Mouse (Mus musculus): ENCODE results near the gene Olfr554. TPM values are rescaled to one million over a fixed set of nuclear protein-coding genes. Genes with fewer than 3 reads are reported as not detected.
"Not testable (repeated sequence)": the region's sequence is repeated elsewhere in the genome, so short reads cannot be mapped to it uniquely, and the experiment has no call there.

The Olfr554 gene
- polyA plus RNA-seq (2012; rRNA removed), result not detected in 2 replicates

GRCm38 (mm10) chr7:102638132-102638531, at the start of gene Olfr554:
Gene Olfr554, plus strand, starts transcription at chr7:102638432.
- TF ChIP-seq POLR2A (IDR thresholded peaks at IDR 0.05; ENCODE audit: low read depth, low read length) (no peak), CTCF (conservative IDR thresholded peaks at IDR 0.05; ENCODE audit: insufficient read depth, insufficient read length, low read depth, low read length) (no peak)
- no peak within 1 kb of the TSS for H3K4me3 ChIP-seq (ENCODE audit: insufficient read depth, low read depth, low read length)
- 69% methylated on average over 1 of the region's 1 CpGs for WGBS

GRCm38 (mm10) chr7:102591786-102592185, 46.4 kb upstream of the Olfr554 start, which contains the start of gene Olfr551:
Gene Olfr551, minus strand, starts transcription at chr7:102591886.
- DNase-seq, result no peak
- no peaks in the 10 kb centered on the region; the same call in 1 of the 2 replicates for H3K27me3 ChIP-seq (replicated peaks; ENCODE audit: control insufficient read depth, insufficient read depth, low read length)
- no peaks in the 10 kb centered on the region for H3K4me1 ChIP-seq (ENCODE audit: control insufficient read depth, insufficient read depth, low read length)
- WGBS, result 91% methylated on average over 3 of the region's 3 CpGs
- H3K4me3 ChIP-seq (ENCODE audit: insufficient read depth, low read depth, low read length), result no peak within 1 kb of the TSS
- no peaks in the 10 kb centered on the region for H3K36me3 ChIP-seq (ENCODE audit: control insufficient read depth, insufficient read depth, low read length)
- no peak for TF ChIP-seq POLR2A (IDR thresholded peaks at IDR 0.05; ENCODE audit: low read depth, low read length)
- no peak for TF ChIP-seq CTCF (conservative IDR thresholded peaks at IDR 0.05; ENCODE audit: insufficient read depth, insufficient read length, low read depth, low read length)
- no peak within 1 kb of the TSS for H3K27ac ChIP-seq (ENCODE audit: insufficient read depth, low read depth, low read length)

More at GRCm38 (mm10) chr7:102638132-102638531, at the start of gene Olfr554:
- no peaks in the 10 kb centered on the region for H3K36me3 ChIP-seq (ENCODE audit: control insufficient read depth, insufficient read depth, low read length)
- H3K27ac ChIP-seq (ENCODE audit: insufficient read depth, low read depth, low read length), result no peak within 1 kb of the TSS
- no peak for DNase-seq
- H3K27me3 ChIP-seq (replicated peaks; ENCODE audit: control insufficient read depth, insufficient read depth, low read length), result no peaks in the 10 kb centered on the region
- no peaks in the 10 kb centered on the region for H3K4me1 ChIP-seq (ENCODE audit: control insufficient read depth, insufficient read depth, low read length)

GRCm38 (mm10) chr7:102597378-102598031, 40.7 kb upstream of the Olfr554 start, which contains the start of gene Olfr552:
Gene Olfr552, plus strand, starts transcription at chr7:102597770.
- WGBS, result 70% methylated on average over 1 of the region's 1 CpGs
- no peaks in the 10 kb centered on the region for H3K36me3 ChIP-seq (ENCODE audit: control insufficient read depth, insufficient read depth, low read length)
- no peaks in the 10 kb centered on the region; the same call in 1 of the 2 replicates for H3K27me3 ChIP-seq (replicated peaks; ENCODE audit: control insufficient read depth, insufficient read depth, low read length)
- no peak for TF ChIP-seq POLR2A (IDR thresholded peaks at IDR 0.05; ENCODE audit: low read depth, low read length)
- no peak for TF ChIP-seq CTCF (conservative IDR thresholded peaks at IDR 0.05; ENCODE audit: insufficient read depth, insufficient read length, low read depth, low read length)
- H3K4me3 ChIP-seq (ENCODE audit: insufficient read depth, low read depth, low read length), result no peak within 1 kb of the TSS
- H3K27ac ChIP-seq (ENCODE audit: insufficient read depth, low read depth, low read length), result no peak within 1 kb of the TSS
- no peaks in the 10 kb centered on the region for H3K4me1 ChIP-seq (ENCODE audit: control insufficient read depth, insufficient read depth, low read length)
- DNase-seq, result no peak

GRCm38 (mm10) chr7:102618118-102618517, 20.1 kb upstream of the Olfr554 start, which contains the start of gene Olfr553:
Gene Olfr553, minus strand, starts transcription at chr7:102618218.
- Histone ChIP-seq H3K4me1 (ENCODE audit: control insufficient read depth, insufficient read depth, low read length) (no peaks in the 10 kb centered on the region), H3K27ac (ENCODE audit: insufficient read depth, low read depth, low read length) (no peak within 1 kb of the TSS), H3K36me3 (ENCODE audit: control insufficient read depth, insufficient read depth, low read length) (no peaks in the 10 kb centered on the region), H3K4me3 (ENCODE audit: insufficient read depth, low read depth, low read length) (no peak within 1 kb of the TSS), H3K27me3 (replicated peaks; ENCODE audit: control insufficient read depth, insufficient read depth, low read length) (no peaks in the 10 kb centered on the region)
- TF ChIP-seq CTCF (conservative IDR thresholded peaks at IDR 0.05; ENCODE audit: insufficient read depth, insufficient read length, low read depth, low read length), result no peak
- DNase-seq, result no peak

GRCm38 (mm10) chr7:102619608-102620007, 18.6 kb upstream of the Olfr554 start:
- WGBS, result 46% methylated on average over 5 of the region's 5 CpGs
- no peak for TF ChIP-seq CTCF (conservative IDR thresholded peaks at IDR 0.05; ENCODE audit: insufficient read depth, insufficient read length, low read depth, low read length)
- TF ChIP-seq POLR2A (IDR thresholded peaks at IDR 0.05; ENCODE audit: low read depth, low read length), result no peak
- Histone ChIP-seq H3K4me3 (ENCODE audit: insufficient read depth, low read depth, low read length) (no peak overlapping the region), H3K27ac (ENCODE audit: insufficient read depth, low read depth, low read length) (no peak overlapping the region), H3K4me1 (ENCODE audit: control insufficient read depth, insufficient read depth, low read length) (no peaks in the 10 kb centered on the region), H3K36me3 (ENCODE audit: control insufficient read depth, insufficient read depth, low read length) (no peaks in the 10 kb centered on the region), H3K27me3 (replicated peaks; ENCODE audit: control insufficient read depth, insufficient read depth, low read length) (no peaks in the 10 kb centered on the region)
- no peak for DNase-seq

- not testable (repeated sequence) for H3K4me3 ChIP-seq (ENCODE audit: insufficient read depth, low read depth, low read length); H3K27ac ChIP-seq (ENCODE audit: insufficient read depth, low read depth, low read length); DNase-seq; H3K4me1 ChIP-seq (ENCODE audit: control insufficient read depth, insufficient read depth, low read length); H3K27me3 ChIP-seq (replicated peaks; ENCODE audit: control insufficient read depth, insufficient read depth, low read length); H3K36me3 ChIP-seq (ENCODE audit: control insufficient read depth, insufficient read depth, low read length)
- 90% methylated on average over 19 of the region's 19 CpGs for WGBS
These were observed 17.9 kb upstream of the Olfr554 start for GRCm38 (mm10) chr7:102620368-102620767.

GRCm38 (mm10) chr7:102636665-102637064, 1.6 kb upstream of the Olfr554 start:
- TF ChIP-seq CTCF (conservative IDR thresholded peaks at IDR 0.05; ENCODE audit: insufficient read depth, insufficient read length, low read depth, low read length) (peak; percentile 35; the same call in 1 of the 2 replicates), POLR2A (IDR thresholded peaks at IDR 0.05; ENCODE audit: low read depth, low read length) (no peak)
- 35% methylated on average over 3 of the region's 3 CpGs for WGBS
- no peaks in the 10 kb centered on the region for H3K36me3 ChIP-seq (ENCODE audit: control insufficient read depth, insufficient read depth, low read length)
- peak; percentile 60 for DNase-seq
- no peaks in the 10 kb centered on the region for H3K27me3 ChIP-seq (replicated peaks; ENCODE audit: control insufficient read depth, insufficient read depth, low read length)
- no peak overlapping the region for H3K4me3 ChIP-seq (ENCODE audit: insufficient read depth, low read depth, low read length)
- no peak overlapping the region for H3K27ac ChIP-seq (ENCODE audit: insufficient read depth, low read depth, low read length)
- H3K4me1 ChIP-seq (ENCODE audit: control insufficient read depth, insufficient read depth, low read length), result no peaks in the 10 kb centered on the region

- WGBS, result 87% methylated on average over 4 of the region's 4 CpGs
- H3K36me3 ChIP-seq (ENCODE audit: control insufficient read depth, insufficient read depth, low read length); DNase-seq; H3K4me1 ChIP-seq (ENCODE audit: control insufficient read depth, insufficient read depth, low read length); H3K27me3 ChIP-seq (replicated peaks; ENCODE audit: control insufficient read depth, insufficient read depth, low read length); H3K4me3 ChIP-seq (ENCODE audit: insufficient read depth, low read depth, low read length); H3K27ac ChIP-seq (ENCODE audit: insufficient read depth, low read depth, low read length): not testable (repeated sequence)
These were observed 6.7 kb downstream of the Olfr554 start for GRCm38 (mm10) chr7:102644945-102645344.
